Mouse (Mus musculus): Measurements from ENCODE around the gene Kcna10. TPM values are rescaled to one million over a fixed set of nuclear protein-coding genes. Genes with fewer than 3 reads are reported as not detected.

Gene Kcna10
- not detected in 2 replicates for total RNA-seq (2023)

DNA sequence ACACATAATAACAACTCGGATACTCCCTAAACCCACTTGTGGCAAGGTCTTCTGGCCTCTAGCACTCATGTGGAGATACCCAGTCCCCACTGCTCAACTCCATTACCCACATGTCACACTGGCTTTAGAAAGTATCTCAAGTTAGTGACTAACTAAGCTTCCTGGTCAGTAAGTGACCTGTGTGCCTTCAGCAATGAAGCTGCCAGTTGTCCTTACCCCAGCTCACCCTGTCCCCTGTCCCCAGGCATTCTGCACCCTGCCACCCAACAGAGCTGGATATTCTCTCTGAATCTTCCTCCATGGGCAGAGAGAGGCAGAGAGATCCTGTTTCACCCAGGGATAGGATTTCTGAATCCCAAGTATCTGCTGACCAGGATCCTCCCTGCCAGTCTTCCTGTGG, at the start of gene Kcna10:
Gene Kcna10 (plus strand): TSS at position 301 of the 400 bp plus-strand sequence.

DNA sequence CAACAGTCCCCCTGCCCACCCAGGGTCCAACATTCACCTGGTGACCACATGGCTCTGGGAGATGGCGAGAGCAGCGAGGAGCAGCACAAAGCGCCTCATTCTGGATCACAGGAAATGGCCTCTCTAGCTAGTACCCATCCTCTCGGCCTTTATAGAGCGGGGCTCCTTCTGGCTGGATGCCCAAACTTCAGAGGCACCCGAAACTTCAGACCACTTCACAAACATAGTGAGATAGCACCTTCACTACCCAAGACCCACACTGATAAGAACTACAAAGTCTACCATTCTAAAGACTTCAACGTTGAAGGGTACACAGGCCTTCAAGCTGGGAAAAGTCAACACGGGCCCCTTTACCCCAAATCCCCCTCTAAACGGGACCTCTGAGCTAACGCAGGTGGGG, 38.8 kb downstream of the Kcna10 start, which contains the start of gene Cym:
Gene Cym (minus strand): TSS at position 125 of the 400 bp plus-strand sequence.

DNA sequence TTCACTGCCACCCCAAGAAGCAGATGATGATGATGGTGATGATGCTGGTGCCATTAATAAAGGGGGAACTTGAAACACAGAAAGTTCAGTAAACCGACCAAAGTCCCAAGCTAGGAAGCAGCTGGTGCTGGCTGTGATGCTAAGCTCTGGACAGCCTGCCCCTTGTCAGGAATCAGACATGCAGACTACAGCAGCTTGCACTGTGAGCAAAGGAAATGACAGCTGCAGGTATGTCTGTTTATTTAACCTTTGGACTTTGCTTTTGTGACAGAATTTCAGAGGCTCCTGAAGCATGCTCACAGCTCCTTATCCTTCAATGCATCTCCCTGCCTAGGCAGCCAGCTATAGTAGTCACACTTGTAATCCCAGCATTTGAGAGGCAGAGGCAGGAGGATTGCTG, 47.7 kb downstream of the Kcna10 start, which contains the start of gene A630076J17Rik:
Gene A630076J17Rik (plus strand): TSS at position 88 of the 400 bp plus-strand sequence.

DNA sequence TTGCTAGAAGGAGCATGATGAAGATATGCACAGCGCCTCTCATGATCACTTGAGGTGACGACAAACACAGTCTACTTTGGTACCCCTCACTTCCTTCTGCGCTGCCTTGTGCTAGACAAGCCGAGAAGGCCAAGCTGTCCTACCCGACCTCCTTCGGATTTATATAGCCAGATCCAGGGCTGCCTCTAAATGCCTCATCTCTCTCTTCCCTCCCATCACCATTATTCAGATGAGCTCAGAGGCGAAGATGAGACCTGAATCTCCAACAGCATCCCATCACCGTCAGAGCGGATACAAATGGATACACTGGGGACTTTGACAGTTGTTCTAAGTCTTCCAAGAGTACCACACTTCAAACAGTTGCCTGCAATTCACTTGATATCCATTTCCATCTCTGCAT, 56.8 kb downstream of the Kcna10 start, which contains the start of gene Prok1:
Gene Prok1 (minus strand): TSS at position 101 of the 400 bp plus-strand sequence.

Other genes with a start within 250 kb of the Kcna10 start
- 6.0 and 7.0 TPM in 2 replicates for gene Kcna3, start 146.9 kb upstream of the Kcna10 start, total RNA-seq (2023)
- gene Kcna2, start 81.9 kb upstream of the Kcna10 start, total RNA-seq (2023), result not detected in 2 replicates
- not detected in 2 replicates for gene Cym, start 38.7 kb downstream of the Kcna10 start, total RNA-seq (2023)
- not detected in 2 replicates for gene A630076J17Rik, start 47.6 kb downstream of the Kcna10 start, total RNA-seq (2023)
- not detected in 2 replicates for gene Prok1, start 56.7 kb downstream of the Kcna10 start, total RNA-seq (2023)
- 33.0 and 42.9 TPM in 2 replicates for gene Lamtor5, start 95.8 kb downstream of the Kcna10 start, total RNA-seq (2023)
- 0.16 TPM in 1 of 2 replicates, not detected in the other for gene Slc16a4, start 108.2 kb downstream of the Kcna10 start, total RNA-seq (2023)
- gene Rbm15, start 150.6 kb downstream of the Kcna10 start, total RNA-seq (2023), result 37.1 and 54.2 TPM in 2 replicates

All from neutrophil, adult 65 days (primary cell).